Comparison of ENCODE assay signal across 9 mouse cellular contexts in the genomic region with DNA sequence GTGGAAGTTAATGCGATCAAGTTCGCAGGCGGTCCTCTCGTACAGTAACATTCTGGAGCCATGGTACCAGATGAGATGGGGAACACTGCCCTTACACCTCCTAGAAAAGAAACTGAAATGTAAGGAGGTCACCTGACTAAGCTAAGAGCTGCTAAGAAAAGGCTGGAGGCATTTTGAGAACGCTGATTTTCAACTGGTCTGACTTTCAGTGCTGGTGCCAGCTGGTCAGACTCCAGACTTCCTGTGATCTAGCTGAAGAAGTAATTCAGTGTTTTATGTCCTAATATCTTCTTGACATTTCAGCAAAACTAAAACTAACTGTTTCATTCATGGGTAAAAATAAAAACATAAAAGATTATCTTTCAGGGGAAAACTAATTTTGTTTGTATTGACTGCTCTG. TPM values are rescaled to one million over a fixed set of nuclear protein-coding genes. Genes with fewer than 3 reads are reported as not detected.
DNase-seq lines count a peak whose midpoint lies in the region.
"Had no signal": no experiment of that assay in that cellular context is flagged by ENCODE, and none has a peak within 500 bp of the region (broad histone marks: within the 10 kb centered on the region; RNA-seq: fewer than 3 reads in every experiment).

No protein-coding gene starts in this region.

- intact Hi-C loops in gastrocnemius, postnatal 14 days (cut with DNase I; ENCODE audit: low total_unique reads): no loop called here
- intact Hi-C loops in gastrocnemius, postnatal 36 days (cut with DNase I): no loop called here

- DNase-seq in gastrocnemius, postnatal 14 days: peak; percentile 49
- DNase-seq in gastrocnemius, postnatal 36 days: no peak
- peak; percentile 63 for DNase-seq in kidney, postnatal 10 days
- no peak for DNase-seq in kidney, adult 18-20 months
- DNase-seq in fat pad, adult 2 months (ENCODE audit: extremely low read depth, low read depth, low spot score): peak; percentile 2
- DNase-seq in lung, postnatal 14 days: peak; percentile 28
- no peak for DNase-seq in embryo, embryonic 11 days
- DNase-seq: cerebellum, adult 9-10 months; thymus, adult 2 months had no signal

RNA-seq across cellular contexts. Expression of a gene that starts 10.1 kb away (rescaled TPM):
- total RNA-seq in gastrocnemius, postnatal 14 days (2021): 1 to 10 TPM in 1 of 2 experiments, under 1 TPM in 1; 0.78 to 1.7 TPM
- total RNA-seq in gastrocnemius, postnatal 36 days (2021): under 1 TPM; 0.38 to 0.39 TPM

RNA-seq across cellular contexts. Expression of a gene that starts 19.6 kb away (rescaled TPM):
- not detected for total RNA-seq in gastrocnemius, postnatal 14 days (2021)
- not detected for total RNA-seq in gastrocnemius, postnatal 36 days (2021)

RNA-seq across cellular contexts. Expression of a gene that starts 35.1 kb away (rescaled TPM):
- total RNA-seq in gastrocnemius, postnatal 14 days (2021): 10 to 100 TPM; 12.8 to 13.6 TPM
- total RNA-seq in gastrocnemius, postnatal 36 days (2021): 10 to 100 TPM; 10.2 to 11.6 TPM

Comparison
In these comparisons a context has a peak if more than half of its experiments do, and no peak if none do; other contexts are left out.
1. DNase-seq: peak in gastrocnemius, postnatal 14 days (single experiment), kidney, postnatal 10 days (single experiment), fat pad, adult 2 months (single experiment) and lung, postnatal 14 days (single experiment); none in gastrocnemius, postnatal 36 days (0 of 2), kidney, adult 18-20 months (single experiment) and embryo, embryonic 11 days (single experiment).